Mouse (Mus musculus): ENCODE measurements around the gene Efnb3. TPM values are rescaled to one million over a fixed set of nuclear protein-coding genes. Genes with fewer than 3 reads are reported as not detected.
A peak's percentile ranks its signal among the peaks of the same experiment; 100 is the strongest.
"Not testable (repeated sequence)": the region's sequence is repeated elsewhere in the genome, so short reads cannot be mapped to it uniquely, and the experiment has no call there.

The Efnb3 gene
- polyA plus RNA-seq, 1 experiment from 2014 or later: 57.0 TPM

DNA sequence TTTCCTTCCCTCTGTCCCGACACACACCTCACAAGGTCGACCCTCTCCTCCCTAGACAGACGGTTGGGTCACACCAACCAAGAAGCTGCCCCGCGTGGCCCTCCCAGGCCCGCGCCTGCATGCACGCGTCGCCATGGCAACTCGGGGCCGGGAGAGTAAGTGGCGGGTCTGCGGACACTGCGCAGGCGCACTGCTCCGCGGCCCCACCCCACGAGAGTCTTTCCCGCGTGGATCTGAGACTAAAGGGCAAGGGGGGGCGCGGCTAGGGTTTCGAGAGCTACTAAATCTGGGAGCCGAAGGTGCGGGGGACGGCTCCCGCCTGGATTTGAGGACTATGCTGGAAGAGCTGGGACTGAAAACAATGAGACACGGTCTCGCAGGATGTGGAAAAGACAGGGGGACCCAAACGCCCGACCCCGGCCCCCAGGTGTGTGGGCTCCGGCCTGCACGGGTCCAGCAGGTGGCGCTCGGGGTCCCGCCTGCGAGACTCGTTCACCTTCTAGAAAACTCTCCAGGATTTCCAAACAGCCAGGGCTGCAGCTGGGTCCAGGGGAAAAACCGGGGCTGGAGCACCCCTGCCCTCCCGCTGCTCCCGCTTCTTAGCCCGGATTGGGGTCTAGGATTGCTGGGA, 13.5 kb downstream of the Efnb3 start:
- Histone ChIP-seq H3K4me3 (peak overlapping the region; percentile 43), H3K27ac (peak overlapping the region; percentile 93), H3K36me3 (no peaks in the 10 kb centered on the region), H3K4me1 (peaks cover 25% of the 10 kb centered on the region), H3K9ac (peak overlapping the region; percentile 54), H3K4me2 (replicated peaks) (peak overlapping the region; percentile 79), H3K9me3 (no peaks in the 10 kb centered on the region), H3K27me3 (peaks cover 10% of the 10 kb centered on the region)
- WGBS: 1% methylated on average over 44 of the region's 44 CpGs
- ATAC-seq (ENCODE audit: insufficient number of reproducible peaks, insufficient read depth, low FRiP score, low TSS enrichment): peak; percentile 74

DNA sequence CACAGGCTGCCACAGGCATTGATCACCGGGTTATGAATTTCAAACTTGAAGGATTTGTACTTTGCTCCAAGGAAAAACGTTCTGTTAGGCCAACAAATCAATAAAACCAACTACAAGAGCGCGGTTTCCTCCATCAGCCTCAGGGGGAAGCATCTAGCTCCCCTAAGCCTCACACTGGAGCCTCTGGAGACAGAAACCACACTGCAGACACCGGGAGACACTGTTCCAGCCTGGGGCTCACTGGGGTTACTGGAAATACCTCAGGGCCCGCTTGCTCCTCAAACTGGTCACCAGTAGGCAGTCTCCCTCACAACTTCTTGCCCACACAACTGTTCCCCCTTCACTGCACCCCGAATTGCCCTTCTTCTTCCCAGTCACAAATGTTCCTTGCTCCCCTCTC, 14.0 kb downstream of the Efnb3 start:
- peak overlapping the region; percentile 54 for H3K9ac ChIP-seq
- H3K27me3 ChIP-seq: peaks cover 10% of the 10 kb centered on the region
- peaks cover 25% of the 10 kb centered on the region for H3K4me1 ChIP-seq
- H3K27ac ChIP-seq: peak overlapping the region; percentile 93
- 0 out of 2 replicates have a peak, but pooled peaks have one; percentile 16 for ATAC-seq (ENCODE audit: insufficient number of reproducible peaks, insufficient read depth, low FRiP score, low TSS enrichment)
- 12% methylated on average over 7 of the region's 7 CpGs for WGBS
- H3K36me3 ChIP-seq: no peaks in the 10 kb centered on the region
- H3K4me3 ChIP-seq: peak overlapping the region; percentile 43
- H3K4me2 ChIP-seq (replicated peaks): peak overlapping the region; percentile 79
- no peaks in the 10 kb centered on the region for H3K9me3 ChIP-seq

DNA sequence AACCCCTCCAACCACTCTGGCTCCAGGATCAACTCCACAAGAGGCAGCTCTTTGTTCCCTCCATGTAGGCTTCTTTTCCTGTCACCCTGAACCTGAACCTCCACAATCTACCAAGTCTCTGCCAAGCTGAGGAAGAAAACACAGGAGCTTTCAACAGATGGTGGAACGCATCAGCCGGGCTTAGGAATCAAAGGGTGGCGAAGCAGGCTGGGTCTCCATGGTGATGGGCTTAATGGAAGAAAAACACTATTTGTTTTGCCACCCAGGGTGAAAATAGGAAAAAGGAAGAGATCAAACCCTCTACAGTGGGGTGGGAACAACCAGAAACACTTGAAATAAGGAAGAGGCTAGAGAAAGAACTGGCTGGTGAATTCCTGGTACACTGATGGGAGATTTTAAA, 16.4 kb downstream of the Efnb3 start:
- H3K9me3 ChIP-seq: no peaks in the 10 kb centered on the region
- ATAC-seq (ENCODE audit: insufficient number of reproducible peaks, insufficient read depth, low FRiP score, low TSS enrichment): no peak
- no peak overlapping the region for H3K27ac ChIP-seq
- no peaks in the 10 kb centered on the region for H3K27me3 ChIP-seq
- WGBS: 43% methylated on average over 3 of the region's 3 CpGs
- H3K4me3 ChIP-seq: no peak overlapping the region
- peaks cover 21% of the 10 kb centered on the region for H3K4me1 ChIP-seq
- no peak overlapping the region for H3K9ac ChIP-seq
- H3K36me3 ChIP-seq: no peaks in the 10 kb centered on the region
- H3K4me2 ChIP-seq (replicated peaks): no peak overlapping the region

DNA sequence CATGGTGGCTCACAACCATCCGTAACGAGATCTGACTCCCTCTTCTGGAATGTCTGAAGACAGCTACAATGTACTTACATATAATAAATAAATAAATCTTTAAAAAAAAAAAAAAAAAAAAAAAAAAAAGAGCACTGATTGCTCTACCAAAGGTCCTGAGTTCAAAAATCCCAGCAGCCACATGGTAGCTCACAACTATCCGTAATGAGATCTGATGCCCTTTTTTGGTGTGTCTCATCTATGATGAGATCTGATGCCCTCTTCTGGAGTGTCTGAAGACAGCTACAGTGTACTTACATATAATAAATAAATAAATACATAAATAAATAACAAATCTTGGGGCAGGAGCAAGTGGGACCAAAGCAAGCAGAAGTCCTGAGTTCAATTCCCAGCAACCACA, 18.3 kb downstream of the Efnb3 start:
- 83% methylated on average over 1 of the region's 3 CpGs for WGBS
- H3K9me3 ChIP-seq; H3K4me3 ChIP-seq; ATAC-seq (ENCODE audit: insufficient number of reproducible peaks, insufficient read depth, low FRiP score, low TSS enrichment); H3K27ac ChIP-seq; H3K4me1 ChIP-seq; H3K36me3 ChIP-seq; H3K9ac ChIP-seq; H3K27me3 ChIP-seq; H3K4me2 ChIP-seq (replicated peaks): not testable (repeated sequence)

DNA sequence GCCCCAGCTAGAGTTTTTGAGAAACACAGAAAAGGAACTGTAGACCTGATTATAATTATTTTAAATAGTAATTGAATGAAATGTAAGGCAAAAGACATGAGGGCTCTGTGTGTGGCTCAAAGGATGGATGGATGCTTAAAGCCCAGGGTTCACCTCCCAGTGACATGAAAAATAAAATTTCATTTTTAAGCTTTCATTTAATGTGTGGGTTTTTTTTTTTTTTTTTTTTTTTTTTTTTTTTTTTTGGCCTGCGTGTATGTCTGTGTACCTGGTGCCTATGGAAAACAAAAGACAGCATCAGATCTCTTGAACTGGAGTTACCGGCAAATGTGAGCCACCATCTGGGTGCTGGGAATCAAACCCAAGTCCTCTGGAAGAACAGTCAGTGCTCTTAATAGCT, 19.3 kb downstream of the Efnb3 start:
- Histone ChIP-seq H3K4me1 (peaks cover 10% of the 10 kb centered on the region; the same call in 1 of the 2 replicates), H3K9ac (no peak overlapping the region), H3K4me2 (replicated peaks) (no peak overlapping the region), H3K27ac (no peak overlapping the region), H3K36me3 (no peaks in the 10 kb centered on the region), H3K9me3 (no peaks in the 10 kb centered on the region), H3K27me3 (no peaks in the 10 kb centered on the region), H3K4me3 (no peak overlapping the region)
- no peak for ATAC-seq (ENCODE audit: insufficient number of reproducible peaks, insufficient read depth, low FRiP score, low TSS enrichment)
- 80% methylated on average over 2 of the region's 2 CpGs for WGBS

DNA sequence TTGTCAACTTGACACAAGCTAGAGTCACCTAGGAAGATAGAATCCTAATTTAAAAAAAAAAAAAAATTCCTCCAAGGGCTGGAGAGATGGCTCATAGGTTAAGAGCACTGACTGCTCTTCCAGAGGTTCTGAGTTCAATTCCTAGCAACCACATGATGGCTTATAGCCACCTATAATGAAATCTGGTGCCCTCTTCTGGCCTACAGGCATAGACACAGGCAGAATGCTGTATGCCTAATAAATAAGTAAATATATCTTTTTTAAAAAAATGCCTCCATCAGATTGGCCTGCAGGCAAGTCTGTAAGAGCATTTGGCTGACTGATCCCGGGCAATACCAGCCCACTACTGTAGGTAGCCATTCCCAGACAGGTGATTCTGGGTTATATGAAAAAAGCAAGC, 25.0 kb downstream of the Efnb3 start:
- no peak overlapping the region for H3K27ac ChIP-seq
- no peaks in the 10 kb centered on the region for H3K27me3 ChIP-seq
- H3K36me3 ChIP-seq: no peaks in the 10 kb centered on the region
- no peak overlapping the region for H3K4me3 ChIP-seq
- 87% methylated on average over 1 of the region's 1 CpGs for WGBS
- ATAC-seq (ENCODE audit: insufficient number of reproducible peaks, insufficient read depth, low FRiP score, low TSS enrichment): no peak
- H3K9ac ChIP-seq: no peak overlapping the region
- H3K4me1 ChIP-seq: peaks cover 5% of the 10 kb centered on the region; the same call in 1 of the 2 replicates
- no peak overlapping the region for H3K4me2 ChIP-seq (replicated peaks)
- H3K9me3 ChIP-seq: no peaks in the 10 kb centered on the region

DNA sequence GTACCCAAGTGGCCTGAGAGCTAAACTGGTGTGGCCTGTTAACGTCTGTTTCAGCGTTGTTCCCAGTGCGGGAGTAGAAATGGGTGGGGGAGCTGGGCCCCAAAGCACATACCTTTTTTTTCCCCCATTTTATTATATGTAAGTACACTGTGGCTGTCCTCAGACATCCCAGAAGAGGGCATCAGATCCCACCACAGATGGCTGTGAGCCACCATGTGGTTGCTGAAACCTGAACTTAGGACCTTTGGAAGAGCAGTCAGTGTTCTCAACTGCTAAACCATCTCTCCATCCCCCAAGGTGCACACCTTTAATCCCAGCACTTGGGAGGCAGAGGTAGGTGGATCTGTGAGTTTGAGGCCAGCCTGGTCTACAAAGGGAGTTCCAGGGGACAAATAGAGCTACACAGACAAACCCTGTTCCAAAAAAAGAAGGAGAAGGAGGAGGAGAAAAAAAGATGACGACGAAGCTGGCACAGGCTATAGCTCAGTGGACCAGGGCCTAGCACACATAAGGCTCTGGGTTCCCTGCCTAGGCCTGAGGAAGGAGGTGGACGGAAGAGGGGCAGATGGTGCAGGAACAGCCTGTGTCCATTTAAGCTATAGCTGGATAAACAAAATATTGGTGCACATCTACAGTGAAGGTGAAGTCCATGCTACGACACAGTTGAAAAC, 27.4 kb downstream of the Efnb3 start:
- peaks cover 4% of the 10 kb centered on the region; the same call in 1 of the 2 replicates for H3K4me1 ChIP-seq
- 79% methylated on average over 7 of the region's 7 CpGs for WGBS
- no peak overlapping the region for H3K4me2 ChIP-seq (replicated peaks)
- no peak overlapping the region for H3K4me3 ChIP-seq
- no peaks in the 10 kb centered on the region for H3K27me3 ChIP-seq
- H3K36me3 ChIP-seq: no peaks in the 10 kb centered on the region
- H3K9me3 ChIP-seq: no peaks in the 10 kb centered on the region
- H3K27ac ChIP-seq: no peak overlapping the region
- ATAC-seq (ENCODE audit: insufficient number of reproducible peaks, insufficient read depth, low FRiP score, low TSS enrichment): no peak
- no peak overlapping the region for H3K9ac ChIP-seq

DNA sequence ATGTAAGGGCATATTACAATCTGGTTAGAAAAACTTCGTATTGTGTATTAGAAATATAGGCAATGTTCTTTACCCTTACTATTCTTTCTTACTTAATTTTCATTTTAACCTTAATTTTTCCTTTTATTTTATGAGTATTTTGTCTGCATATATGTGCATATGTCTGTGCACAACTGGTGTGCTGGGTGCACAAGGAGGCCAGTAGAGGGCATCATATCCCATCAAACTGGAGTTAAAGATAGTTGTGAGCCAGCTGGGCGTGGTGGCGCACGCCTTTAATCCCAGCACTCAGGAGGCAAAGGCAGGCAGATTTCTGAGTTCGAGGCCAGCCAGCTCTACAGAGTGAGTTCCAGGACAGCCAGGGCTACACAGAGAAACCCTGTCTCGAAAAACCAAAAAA, 29.2 kb downstream of the Efnb3 start:
- H3K4me1 ChIP-seq: peaks cover 18% of the 10 kb centered on the region
- ATAC-seq (ENCODE audit: insufficient number of reproducible peaks, insufficient read depth, low FRiP score, low TSS enrichment); H3K27me3 ChIP-seq; H3K9me3 ChIP-seq; H3K9ac ChIP-seq; H3K36me3 ChIP-seq; H3K4me3 ChIP-seq; H3K4me2 ChIP-seq (replicated peaks); H3K27ac ChIP-seq: not testable (repeated sequence)
- WGBS: 87% methylated on average over 6 of the region's 6 CpGs

DNA sequence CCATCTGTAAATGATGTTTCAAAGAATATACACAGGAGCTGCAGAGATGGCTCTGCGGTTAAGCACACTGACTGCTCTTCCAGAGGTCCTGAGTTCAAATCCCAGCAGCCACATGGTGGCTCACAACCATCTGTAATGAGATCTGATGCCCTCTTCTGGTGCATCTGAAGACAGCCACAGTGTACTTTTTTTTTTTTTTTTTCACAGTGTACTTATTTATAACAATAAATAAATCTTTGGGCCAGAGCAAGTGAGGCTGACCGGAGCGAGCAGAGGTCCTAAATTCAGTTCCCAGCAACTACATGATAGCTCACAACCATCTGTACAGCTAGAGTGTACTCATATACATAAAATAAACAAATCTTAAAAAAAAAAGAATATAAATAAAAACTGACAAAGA, 29.7 kb downstream of the Efnb3 start:
- H3K27me3 ChIP-seq; H3K36me3 ChIP-seq; H3K4me2 ChIP-seq (replicated peaks); ATAC-seq (ENCODE audit: insufficient number of reproducible peaks, insufficient read depth, low FRiP score, low TSS enrichment); H3K9ac ChIP-seq; H3K9me3 ChIP-seq; H3K4me3 ChIP-seq; H3K27ac ChIP-seq: not testable (repeated sequence)
- peaks cover 18% of the 10 kb centered on the region for H3K4me1 ChIP-seq
- WGBS: 90% methylated on average over 3 of the region's 3 CpGs

DNA sequence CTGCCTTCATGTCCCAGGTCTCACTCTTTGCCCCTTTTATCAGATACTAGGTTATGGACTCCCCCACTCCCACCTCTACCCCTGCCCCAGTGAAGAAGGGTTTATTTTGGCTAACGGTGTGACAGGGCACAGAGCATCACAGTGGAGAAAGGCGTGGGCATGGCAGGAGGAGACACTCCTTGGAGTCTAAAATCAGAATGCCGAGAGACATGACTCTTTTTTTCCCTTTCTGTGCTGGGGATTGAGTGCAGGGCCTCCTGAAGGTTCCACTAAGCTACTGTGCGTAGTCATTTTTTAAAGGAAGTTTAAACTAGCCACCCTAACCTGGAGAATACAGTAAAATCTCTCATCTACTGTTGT, 32.0 kb downstream of the Efnb3 start:
- Histone ChIP-seq H3K4me1 (peaks cover 18% of the 10 kb centered on the region), H3K9ac (no peak overlapping the region), H3K4me2 (replicated peaks) (0 out of 2 replicates have a peak overlapping the region, but pooled peaks have one; percentile 48), H3K27ac (peak overlapping the region; percentile 76; the same call in 1 of the 2 replicates), H3K4me3 (no peak overlapping the region), H3K36me3 (no peaks in the 10 kb centered on the region), H3K27me3 (no peaks in the 10 kb centered on the region), H3K9me3 (no peaks in the 10 kb centered on the region)
- 85% methylated on average over 4 of the region's 4 CpGs for WGBS
- no peak for ATAC-seq (ENCODE audit: insufficient number of reproducible peaks, insufficient read depth, low FRiP score, low TSS enrichment)

DNA sequence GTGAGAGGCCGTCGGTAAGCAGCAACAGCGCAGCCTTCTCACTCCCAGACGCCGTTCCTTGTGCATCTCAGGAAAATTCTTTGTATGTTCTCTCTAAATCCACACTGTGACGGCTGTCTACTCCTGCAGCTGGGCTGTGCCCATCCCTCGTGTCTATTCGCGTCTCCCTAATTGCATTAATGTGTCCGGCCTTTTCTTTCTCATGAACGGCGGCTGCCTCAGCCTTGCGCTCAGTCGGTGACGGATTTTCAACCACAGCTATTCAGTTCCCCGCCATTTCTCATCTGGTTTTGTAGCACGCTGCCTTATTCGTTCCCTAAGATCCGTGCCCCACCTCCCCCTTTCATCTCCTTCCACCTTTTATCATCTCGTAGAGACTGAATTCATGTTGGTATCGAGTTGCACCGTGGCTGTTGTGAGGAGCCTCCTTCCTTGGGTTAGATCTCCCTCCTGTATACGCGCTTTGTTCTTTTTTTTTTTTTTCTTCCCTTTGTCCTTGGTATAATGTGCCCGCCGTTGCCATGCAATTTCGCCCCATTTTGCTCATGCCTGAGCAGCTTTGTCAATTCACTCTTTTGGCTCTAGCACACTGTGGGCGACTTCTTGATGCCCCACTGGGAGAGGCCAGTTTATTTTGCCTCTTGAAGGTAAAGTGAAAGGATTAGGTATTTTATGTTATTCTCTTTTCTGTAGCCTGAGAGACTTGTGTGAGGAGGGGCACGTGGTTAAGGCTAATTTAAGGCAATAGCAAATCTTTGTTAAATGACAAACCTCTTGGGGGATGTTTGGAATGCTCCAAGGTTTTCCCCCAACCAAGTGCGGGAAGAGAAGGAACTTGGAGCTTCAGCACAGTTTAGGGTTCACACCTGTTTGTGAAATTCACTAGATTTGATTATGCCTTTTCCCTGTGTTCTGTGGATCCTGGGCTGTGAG, 32.6 kb downstream of the Efnb3 start:
- Histone ChIP-seq H3K9me3 (no peaks in the 10 kb centered on the region), H3K27me3 (no peaks in the 10 kb centered on the region), H3K4me2 (replicated peaks) (peak overlapping the region; percentile 48), H3K27ac (peak overlapping the region; percentile 76), H3K36me3 (no peaks in the 10 kb centered on the region), H3K4me3 (peak overlapping the region; percentile 24), H3K4me1 (peaks cover 18% of the 10 kb centered on the region), H3K9ac (peak overlapping the region; percentile 50)
- 5% methylated on average over 30 of the region's 30 CpGs for WGBS
- ATAC-seq (ENCODE audit: insufficient number of reproducible peaks, insufficient read depth, low FRiP score, low TSS enrichment): 0 out of 2 replicates have a peak, but pooled peaks have one; percentile 65
